Mouse (Mus musculus): ENCODE results near the gene Igfbp2.
A peak's percentile ranks its signal among the peaks of the same experiment; 100 is the strongest.

The Igfbp2 gene

DNA sequence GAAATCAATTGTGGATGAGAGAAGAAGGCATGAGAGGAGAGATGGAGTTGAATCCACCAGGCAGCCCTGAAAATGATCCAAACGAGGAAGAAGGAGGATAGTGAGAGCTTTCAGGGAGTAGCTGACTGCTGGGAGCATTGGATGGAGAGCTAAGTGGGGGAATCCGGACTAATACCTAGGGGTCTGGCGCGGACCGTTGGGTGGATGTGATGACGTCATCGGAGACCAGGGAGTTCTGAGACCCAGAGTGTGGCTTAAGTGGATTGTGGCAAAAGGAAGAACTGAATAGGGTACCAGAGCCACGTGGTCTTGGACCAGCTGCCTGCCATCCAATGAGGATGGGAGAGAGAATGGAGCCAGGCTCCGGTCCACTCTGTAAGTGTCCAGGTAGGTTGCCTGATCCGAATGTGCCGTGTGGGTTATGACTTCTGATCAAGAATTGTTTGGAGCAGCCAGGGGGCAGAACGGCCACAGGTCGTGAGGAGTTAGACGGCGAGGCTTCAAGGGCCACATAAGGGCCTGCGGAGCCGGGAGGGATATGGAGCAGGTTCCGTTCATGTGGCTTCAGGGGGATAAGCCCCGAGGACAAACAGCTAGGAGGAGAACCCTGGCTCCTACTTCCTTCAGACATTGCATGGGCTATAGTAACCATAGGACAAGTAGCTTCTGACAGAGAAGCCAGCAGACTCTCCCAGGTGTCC lies 32.1 kb downstream of the Igfbp2 start:
- no peak for DNase-seq

DNA sequence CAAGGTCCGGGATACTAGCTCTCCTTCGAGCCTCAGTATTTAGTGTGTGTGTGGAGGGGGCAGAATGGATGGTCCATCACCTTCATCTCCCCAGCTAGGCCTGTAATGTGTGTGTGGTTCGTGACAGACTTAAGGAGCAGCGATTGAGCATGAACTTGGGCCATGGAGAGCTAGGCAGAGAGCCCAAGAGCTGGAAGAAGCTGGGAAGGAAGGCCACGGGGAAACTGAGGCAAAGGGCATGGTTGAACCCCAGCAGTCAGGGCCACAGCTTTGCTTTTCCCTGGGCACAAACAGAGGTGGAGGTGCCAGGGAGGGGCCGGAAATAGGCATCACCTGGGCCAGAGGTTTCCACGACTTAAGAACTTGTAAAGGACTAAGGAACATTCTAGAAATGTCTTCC lies 32.8 kb downstream of the Igfbp2 start:
- no peak for DNase-seq

DNA sequence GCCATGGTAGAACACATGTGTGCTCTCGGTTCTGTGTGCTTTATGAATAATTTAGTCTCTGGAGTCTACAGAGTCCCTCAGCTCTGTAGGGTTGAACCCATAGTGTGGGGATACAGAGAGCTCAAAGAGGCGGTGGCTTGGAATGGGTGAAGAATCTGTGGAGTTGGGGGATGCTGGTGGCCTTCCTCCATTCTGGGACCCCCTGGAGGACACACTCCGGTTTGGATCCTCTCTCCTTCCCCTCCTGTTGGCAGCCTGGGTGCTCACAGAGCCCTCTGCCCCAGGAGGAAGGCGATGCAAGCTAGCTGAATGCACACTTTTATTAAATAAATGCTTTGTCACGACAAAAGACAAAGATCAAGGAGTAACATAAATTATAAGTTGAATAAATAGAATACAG lies 33.3 kb downstream of the Igfbp2 start:
- DNase-seq = no peak

DNA sequence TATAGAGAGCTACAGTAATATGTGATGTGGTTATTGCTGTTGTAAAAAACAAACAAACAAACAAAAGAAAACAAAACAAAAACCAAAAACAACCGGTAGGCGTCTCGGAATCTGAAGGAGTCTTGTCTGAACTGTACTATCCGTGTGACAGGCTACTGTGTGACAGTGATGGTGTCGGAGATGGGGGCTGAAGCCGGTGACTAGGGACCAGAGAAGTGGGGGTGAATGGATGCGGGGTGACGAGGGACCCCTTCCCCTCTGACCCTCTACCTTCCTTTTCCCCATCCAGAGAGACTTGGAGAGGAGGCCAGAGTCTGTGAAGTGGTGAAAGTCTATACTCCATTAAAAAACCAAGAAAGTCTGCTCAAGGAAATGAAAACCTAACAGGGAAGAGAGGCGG lies 34.0 kb downstream of the Igfbp2 start:
- DNase-seq = no peak

DNA sequence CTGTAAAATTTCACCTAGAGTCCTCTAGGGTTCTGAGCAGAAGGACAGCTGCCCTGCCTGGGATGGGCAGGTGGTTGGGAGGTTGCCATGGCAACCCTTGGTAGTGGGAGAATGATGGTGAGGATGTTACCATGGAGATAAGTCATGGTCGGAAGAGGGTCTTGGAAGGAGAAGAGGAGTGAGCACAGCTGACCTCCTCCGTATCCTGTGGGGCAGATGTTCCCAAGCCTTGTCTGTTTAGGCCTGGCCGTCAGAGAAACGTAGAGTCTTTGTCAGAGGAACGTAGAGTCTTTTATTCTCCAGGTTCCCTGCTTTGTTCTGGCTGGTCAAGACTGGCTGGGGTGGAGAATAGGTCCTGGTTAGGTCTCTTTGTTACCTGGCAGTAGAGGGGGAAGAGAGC lies 34.6 kb downstream of the Igfbp2 start:
- no peak for DNase-seq

DNA sequence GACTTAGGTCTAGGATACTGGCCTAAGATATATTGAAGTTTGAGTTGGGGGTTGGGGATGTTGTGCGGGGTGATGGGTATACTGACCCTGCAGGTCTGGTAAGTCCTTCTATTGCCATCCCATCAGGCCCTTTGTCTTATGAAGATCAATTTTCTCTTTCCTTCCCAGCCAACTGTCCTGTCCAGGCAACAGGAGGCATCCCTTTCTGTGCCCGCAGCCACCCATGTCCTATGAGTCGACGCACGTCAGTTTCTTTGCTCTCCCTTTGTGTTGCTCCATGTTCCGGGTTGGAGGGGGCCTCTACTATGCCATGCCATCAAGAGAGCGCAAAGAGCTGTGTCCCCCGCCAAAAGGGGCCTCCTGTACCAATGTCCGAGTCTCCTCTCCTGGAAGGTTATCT lies 35.7 kb downstream of the Igfbp2 start:
- no peak for DNase-seq

DNA sequence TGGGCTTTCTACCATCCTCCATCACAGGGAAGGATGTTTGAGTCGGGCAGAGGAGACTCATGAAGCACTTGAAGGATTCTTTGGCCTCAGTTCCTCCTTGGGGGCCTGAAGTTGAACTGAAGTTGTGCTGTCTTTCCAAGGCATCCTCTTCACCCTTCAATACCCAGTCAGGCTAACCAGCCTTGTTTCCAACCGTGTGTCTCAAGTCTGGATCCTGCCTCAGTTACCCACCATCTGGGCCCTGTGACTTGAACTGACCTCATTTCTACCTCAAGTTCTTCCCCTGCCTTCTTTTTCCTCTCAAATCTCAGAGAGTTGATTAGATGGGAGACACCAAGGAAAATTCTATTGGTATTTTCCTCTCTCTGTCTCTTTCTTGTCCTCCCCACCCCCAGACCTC lies 36.2 kb downstream of the Igfbp2 start:
- no peak for DNase-seq

DNA sequence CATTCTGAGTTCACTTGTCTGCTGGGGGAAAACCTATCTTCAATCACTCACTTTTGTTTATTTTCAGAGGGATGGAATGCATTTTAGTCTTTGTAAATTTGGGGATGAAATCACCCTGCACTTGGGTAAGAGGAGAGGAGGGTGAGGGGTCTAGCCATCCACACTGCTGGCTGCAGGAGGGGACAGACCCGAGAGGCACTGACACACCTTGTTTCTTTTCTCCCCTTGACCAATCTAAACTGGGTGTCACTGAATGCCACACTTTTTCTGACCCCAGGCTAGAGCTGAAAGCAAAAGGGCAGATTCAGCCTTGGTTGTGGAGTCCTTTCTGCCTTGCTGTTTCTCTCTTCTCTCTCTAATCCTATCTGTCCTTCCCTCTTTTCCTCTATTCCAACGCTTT lies 37.4 kb downstream of the Igfbp2 start:
- DNase-seq = no peak

DNA sequence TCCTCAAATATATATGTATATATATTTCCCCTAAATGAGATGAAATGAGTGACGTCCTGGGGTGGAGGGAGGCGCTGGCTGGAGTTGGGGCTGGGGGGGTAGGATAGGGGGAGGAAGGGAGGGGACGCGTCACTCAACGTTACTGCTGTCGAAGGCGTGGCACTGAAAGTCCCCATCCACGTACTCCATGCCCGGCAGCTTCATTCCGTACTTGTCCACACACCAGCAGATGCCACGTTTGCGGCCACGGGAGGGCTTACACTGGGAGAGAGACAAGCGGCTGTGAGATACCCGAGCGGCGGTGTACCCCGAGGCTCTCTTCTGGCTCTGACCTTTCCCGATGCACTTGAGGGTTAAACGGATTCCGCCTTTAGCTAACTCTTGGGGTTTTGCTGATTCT lies 37.9 kb downstream of the Igfbp2 start:
- DNase-seq = no peak

DNA sequence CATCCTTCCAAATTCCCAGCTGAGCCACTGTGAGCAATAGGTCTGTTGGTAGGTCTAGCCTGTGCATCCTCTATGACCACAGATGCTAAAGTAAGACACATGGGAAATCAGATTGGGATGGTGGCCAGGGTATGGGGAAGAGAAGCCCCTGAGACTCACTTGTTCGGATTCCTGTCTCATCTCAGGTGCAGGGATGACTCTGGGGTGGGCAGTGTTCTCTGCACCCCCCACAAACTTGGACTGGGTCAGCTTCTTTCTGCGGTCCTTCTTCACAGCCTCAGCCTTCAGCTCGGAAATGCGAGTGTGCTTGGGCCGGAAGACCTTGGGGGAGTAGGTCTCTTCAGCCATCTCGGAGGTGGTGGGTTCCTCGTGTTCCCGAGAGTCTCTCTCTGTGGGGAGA lies 39.4 kb downstream of the Igfbp2 start:
- no peak for DNase-seq

DNA sequence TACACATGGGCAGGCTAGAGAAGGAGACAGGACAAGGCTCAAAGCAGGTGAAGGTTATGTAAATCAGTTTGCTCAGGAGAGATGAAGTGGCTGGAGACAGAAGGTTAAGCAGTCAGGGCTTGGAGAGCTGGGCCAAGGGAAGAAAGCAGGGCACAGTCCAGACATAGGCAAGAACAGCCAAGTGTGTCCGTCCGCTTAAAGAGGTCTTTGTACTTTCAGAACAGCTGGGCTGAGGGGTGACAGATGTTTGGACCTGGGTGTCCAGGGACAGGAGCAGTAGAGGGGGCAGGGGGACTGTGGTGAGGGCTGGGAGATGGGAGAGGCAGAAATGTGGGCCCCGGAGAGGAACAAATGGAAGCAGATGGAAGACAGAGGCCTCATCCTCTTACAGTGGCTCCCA lies 40.0 kb downstream of the Igfbp2 start:
- DNase-seq = no peak

DNA sequence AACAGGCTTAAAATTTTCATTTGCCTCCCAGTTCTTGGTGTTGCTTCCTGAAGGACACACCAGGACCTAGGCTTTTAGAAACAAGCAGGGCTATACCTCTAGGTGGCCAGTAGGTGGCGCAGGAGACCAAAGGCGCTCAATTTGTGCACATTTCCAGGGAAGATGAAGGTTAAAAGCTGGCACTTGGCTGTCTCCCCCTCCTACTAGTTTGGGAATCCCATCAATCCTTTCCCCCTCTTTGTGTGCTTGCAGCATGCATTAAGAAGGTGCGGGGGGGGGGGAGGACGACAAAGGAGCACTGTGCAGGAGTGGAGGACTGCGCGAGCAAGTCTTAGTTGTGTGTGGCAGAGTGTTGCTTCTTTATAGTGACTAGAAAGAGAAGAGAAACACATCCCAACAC lies 41.6 kb downstream of the Igfbp2 start:
- DNase-seq = peak; percentile 81

DNA sequence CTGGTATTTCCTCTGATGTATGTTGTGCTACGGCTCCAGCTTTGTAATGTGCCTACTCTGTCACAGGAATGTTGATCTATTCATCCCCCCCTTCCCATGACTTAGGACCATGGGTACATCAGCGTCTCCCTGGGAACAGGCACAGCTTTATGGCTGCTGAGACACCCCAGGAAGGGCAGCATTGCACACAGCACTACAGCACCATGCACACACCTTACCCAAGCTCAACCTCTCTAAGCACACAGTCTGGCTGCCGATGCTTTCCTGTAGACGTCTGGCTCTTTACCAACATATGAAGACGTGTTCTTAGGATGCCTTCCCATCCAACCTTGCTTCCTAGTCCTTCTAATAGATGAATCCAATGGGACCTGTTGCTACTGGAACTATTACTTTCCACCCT lies 42.1 kb downstream of the Igfbp2 start:
- no peak for DNase-seq

DNA sequence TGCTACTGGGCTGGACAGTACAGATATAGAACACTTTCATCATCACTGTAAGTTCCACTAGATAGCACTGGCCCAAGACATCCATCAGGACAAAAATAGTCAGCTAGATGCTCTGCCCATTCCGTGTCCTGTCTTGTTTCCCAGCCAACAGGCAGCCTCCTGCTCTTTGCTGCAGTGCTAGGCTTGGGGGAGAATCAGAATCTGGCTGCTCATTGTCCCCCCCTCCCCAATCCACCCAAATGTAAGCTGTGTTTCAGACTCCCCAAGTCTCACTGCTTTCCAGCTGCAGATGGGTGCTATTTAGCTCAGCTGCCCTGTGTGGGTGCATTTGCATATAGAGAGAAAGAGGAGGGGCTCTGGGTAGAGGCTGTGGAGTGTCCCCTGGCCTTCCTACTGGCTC lies 43.0 kb downstream of the Igfbp2 start:
- DNase-seq = no peak

DNA sequence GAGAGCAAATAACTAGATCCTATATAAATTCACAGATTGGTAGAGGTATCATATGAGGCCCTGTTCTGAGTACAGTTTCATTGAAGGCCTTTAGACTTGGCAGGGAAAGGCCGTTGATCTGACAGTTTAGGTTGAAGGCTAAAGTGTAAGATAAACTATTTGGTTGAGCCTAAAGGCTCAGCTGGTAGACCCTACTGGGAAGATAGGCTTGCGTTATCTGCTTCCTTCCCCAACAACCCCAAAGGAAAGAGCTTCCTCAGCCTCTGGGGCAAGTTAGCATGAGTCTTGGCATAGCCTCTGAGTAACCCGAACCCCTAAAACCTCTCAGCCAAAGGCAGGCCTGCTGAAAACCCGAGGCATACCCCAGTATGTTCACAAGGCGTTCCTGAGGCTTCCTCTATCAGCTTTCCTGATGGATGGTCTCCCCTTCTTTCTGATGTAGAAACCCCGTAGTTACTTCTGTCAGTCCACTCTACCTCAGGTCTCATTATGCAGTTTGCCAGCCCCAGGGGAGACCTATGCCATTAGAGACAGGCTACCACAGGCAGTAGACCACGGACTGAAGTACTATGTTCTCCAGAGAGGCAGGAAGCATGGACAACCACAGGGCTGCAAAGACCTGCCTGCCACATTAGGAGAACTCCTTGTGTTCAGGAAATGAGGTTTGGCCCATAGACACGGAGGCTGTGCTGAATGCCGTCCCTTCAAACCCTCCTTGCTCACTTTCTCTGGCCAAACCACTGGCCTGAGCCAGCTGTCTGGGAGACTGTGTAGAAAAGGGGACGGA lies 44.3 kb downstream of the Igfbp2 start:
- DNase-seq = no peak

DNA sequence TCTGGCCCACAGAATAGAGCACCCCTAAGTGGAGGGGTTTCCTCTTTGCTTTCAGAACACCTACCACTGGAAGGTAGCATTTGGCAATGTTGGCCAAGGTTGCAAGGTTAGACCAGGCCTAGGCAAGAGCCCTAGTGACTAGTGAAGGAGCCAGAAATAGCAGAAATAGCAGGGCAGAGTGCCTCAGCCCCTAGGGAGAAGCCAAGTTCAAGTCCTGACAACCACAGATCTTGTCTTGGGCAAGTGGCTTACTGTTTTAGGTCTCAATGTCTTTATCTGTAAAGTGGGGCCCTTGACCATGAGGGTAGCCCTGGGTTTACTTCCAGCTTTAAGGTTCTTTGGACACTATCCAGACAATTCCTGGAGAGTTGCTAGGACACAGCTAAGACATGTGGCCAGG lies 45.0 kb downstream of the Igfbp2 start:
- DNase-seq = no peak

DNA sequence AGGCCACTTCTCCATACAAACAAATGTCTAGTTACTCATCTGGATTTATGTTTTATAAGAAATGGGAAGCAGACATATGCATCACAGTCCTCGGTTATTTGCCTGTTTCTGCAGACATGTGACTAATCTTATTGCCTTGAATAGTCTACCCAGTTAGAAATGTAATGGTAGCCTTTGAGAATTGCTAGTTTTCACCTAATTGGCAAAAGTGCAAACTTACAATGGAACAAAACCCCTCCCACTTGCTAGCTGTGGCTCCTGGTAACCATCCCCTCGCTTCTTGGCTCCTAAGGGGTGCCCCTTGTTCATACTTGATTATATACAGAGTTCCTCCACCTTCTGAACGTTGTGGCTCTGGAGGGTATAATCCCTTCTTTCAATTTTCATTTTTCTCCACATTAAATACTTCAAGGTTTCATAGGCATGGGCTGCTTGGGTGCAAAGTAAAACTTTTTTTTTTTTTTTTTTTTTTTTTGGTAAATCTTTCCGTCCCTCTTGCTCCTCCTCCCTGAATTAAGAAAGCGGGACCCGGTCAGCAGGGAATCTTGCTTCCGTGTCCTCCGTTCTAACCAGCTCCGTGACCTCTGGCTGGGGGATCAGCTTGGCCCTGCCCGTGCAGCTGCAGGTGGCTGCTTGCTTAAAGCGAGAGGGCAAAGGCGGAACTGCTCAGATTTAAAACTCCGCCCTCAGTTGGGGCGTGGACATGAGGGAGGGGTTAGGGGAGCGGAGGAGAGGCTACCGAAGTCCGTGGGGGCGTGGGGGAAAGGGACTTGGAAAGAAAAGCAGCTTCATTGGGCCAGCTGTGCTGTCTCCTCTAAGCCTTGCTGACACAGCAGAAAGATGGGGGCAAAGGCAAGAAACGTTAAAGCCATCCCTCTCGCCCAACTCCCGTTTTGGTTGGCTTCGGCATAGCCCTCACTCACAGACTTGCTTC lies 45.6 kb downstream of the Igfbp2 start:
- peak; percentile 70 for DNase-seq

DNA sequence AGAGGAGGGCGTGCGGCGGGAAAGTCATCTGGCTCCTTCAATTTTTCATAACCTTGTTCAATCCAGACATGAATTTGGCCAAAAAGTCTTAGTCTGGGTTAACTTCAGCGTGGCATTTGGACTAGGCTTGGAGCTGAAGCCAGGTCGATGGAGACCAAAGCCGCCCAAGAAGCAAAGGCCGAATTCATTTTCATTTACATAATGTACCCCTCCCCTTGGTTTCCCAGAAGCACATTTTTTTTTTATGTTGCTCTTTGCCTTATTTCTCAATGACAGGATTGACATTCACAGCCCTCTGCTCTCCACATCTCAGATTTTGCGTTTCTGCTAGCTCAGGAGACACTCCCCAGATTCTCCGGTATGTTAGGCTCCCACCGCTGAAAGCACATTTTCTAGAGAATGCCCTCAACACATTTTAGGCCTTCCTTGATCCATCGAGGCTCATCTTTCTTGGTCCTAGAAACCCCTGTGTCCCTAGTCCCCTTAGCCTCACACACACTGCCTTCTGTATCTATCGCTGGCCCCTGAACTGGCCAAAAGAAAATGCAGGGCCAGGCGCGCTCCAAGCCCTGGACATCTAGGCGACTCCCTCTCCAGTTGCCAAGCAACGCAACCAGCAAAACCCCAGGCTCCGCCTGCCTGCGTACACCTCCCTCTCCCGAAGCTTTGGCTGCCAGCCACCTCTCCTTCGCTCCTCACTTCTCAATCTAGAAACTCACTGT lies 46.5 kb downstream of the Igfbp2 start:
- peak; percentile 83 for DNase-seq

DNA sequence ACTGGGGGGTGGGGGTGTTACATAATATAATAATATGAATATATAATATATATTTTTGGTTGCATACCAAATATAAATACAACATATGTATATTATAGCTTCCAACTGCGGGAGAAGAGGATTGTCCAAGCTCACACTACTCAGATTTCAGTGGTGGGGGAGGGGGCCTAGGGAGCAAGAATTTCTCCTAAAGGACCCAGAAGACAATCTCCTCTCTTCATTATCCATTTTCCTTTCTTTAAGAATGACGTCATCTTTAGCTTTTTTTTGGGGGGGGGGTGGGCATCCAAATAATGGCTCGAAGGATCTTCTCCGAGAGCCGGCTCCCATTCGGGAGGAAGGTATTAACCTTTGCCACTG lies 47.0 kb downstream of the Igfbp2 start:
- no peak for DNase-seq

DNA sequence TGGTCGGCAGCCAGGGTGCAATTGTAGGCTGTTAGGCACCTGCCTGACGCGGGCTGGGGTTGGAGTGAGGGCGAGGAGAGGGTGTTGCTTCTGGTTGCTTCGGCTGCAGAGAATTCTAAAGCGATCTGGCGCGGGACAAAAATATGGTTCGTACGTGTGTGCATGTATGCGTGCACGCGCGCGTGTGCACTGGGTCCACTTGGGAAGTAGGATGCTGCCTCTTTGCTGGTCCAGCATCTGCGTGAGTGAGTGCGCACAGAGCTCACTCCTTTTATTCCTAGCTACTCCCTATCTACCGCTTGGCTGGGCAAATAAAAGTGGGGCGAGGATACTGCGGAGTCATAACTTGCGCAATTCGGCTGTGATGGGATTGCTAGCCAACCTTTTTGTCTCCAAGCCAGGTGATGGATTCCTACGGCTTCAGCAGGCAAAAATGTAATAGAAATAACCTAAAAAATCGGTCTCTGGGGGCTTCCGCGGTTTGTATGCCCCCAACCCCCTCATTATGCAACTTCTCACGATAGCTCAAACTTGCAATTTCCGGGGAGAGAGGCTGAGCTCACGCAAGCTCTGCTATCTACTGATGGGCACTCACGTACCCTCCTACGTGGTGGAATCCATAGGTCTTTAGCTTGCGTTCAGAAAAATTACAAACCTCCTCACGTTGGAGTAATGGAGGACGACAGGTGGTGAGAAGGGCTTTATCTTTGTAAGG lies 47.6 kb downstream of the Igfbp2 start:
- DNase-seq = no peak

DNA sequence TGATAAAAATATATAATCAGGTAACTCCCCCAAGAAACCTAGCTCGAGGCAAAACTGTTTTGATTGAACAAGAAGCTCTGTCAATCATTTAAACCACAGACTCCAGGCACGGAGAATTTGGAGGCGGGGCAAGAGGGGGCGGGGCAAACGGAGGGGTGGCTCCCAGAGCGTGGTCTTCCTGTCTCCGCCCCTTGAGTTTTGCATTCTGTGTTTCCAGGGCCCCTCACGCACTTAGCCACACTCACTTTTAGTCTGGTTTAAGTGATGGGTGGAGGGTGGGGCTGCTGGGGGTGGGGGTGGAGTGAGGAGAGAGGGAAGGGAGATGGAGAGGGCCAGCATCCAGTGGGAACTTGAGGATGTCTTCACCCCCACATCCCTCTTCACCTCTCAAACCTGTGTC lies 48.2 kb downstream of the Igfbp2 start:
- peak; percentile 65 for DNase-seq

DNA sequence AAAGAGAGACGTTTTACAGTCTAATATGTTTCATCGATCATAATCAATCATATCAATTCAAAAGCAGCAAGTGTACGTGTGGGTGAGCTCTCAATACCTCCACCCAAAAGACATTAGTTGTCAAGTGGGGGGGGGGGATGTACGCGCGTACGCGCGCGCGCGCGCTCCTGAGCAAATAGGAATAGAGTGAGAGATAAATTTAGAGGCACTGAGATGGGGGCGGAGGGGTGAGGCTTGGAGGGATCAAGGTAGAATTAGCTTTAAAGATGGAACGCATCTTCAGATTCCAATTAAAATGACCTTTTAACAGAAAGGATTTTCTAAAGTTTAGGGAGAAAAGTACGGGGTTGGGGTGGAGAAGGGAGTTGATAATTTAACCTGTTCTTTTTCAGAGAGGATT lies 48.8 kb downstream of the Igfbp2 start:
- no peak for DNase-seq
